Mouse (Mus musculus) retina, embryonic 14.5 days (tissue): ENCODE measurements at regions not wholly inside any gene's neighbourhood (a gene's known extent, or its start where the extent isn't known, plus 50 kb on each side); places are given as distances from the start of the nearest gene placed in this dataset.

Experiments used
- DNase-seq: peaks from one replicate; pipeline ENCODE4 v3.0.0-alpha.2; 2015; ENCODE audit warnings: low spot score

DNA sequence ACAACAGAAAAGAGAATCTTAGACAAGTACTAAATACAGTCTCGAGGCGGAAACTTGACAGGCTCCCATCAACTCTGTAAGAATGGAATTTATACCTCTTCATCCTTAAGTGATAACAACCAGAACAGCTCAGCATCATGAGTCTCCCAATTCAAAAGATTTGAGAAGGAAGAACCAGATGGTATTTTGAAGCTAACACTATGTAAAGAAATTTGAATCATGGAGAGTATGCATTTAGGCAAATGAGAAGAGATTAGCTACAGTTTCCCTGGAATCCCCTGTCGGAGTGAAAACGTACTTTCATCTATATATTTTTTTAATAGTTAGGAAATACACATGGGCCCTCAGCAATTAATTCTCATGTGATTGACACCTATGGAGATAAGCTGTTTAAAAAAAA, 140.9 kb downstream of the Nrip1 start:
- no peak for DNase-seq

DNA sequence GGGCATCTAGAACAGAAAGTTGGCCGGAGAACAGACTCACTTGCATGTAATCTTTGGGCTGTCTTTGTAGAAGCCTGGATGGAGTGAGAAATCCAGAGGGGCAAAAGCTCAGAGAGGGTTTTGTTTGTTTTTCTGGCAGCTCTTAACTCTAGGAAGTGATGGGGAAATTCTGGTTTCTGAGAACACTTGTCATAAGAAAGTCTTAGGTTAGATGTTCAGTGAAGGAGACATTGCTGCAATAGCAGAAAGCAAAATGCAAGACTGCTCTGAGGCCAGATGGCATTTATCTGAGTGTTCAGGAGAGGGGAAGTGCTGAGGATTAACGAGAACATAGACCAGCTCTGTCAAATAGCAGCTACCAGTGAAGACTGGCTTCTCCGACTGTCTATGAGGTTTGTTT, 141.5 kb downstream of the Nrip1 start:
- no peak for DNase-seq

DNA sequence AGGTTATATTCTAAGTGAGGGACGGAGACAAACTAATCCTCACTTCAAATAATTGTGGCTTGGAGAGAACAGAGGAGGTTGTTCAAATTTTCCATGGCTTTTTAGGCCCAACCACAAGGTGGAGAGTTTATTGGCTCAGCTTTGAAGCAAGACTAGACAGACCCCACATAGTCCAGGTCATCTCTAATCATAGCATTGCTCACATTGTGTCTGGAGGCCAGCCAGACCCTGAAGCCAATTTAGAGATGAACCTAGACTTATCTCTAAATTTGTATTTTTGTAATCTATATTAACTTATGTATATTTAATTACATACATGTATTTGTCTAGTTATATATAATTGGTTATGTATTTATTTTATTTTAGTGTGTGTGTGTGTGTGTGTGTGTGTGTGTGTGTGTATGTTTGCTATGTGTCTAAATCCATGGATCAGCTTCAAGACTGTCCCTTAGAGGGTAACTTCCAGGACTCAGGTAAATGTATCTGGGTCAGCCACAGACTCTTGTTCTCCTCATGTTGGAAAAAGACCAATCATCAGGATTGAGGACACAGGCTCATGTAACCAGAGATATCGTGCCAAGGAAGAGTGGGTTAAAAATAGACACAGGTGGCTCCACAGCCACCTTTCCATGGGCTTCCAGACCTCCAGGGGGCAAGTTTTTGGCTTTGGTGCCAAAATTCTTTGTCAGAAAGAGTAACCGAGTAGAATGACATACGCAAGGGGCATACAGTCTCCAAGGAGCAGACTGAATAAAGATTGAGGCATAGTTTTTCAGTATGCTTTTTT, 142.9 kb downstream of the Nrip1 start:
- DNase-seq, result no peak

DNA sequence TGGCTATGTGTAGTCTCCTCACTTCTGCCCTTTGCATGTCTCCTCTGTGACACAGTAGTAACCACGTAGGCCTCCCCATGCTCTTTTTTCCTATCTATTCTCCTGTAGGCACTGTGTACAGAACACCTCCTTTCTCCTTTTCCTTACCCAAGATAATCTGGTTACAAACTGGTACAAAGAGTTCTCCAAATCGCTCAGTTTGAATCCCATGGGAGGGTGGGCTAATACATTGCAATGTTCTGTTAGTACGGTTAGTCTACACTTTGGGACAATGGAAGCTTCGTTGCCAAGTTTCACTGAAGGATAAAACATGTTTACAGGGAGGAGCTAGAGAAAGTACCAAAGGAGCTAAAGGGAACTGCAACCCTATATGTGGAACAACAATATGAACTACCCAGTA, 145.2 kb downstream of the Nrip1 start:
- no peak for DNase-seq

DNA sequence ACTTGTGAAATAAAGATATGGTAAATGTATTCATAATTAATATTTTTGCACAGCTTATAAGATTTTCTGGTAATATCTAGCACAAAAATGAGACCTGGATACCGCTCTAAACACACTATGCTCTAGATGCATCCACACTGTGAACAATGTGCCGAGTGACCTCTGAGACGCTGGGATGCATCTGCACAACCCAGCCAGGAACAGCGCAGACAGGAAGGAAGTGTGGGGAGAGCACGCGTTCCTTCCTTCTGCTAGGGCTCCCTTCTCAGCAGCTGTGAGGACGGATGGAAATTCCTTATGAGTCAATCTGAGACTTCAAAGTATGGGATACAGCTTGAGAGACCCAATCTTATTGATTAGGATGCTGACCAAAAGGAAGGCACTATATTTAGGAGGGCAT, 147.2 kb downstream of the Nrip1 start:
- DNase-seq, result no peak

DNA sequence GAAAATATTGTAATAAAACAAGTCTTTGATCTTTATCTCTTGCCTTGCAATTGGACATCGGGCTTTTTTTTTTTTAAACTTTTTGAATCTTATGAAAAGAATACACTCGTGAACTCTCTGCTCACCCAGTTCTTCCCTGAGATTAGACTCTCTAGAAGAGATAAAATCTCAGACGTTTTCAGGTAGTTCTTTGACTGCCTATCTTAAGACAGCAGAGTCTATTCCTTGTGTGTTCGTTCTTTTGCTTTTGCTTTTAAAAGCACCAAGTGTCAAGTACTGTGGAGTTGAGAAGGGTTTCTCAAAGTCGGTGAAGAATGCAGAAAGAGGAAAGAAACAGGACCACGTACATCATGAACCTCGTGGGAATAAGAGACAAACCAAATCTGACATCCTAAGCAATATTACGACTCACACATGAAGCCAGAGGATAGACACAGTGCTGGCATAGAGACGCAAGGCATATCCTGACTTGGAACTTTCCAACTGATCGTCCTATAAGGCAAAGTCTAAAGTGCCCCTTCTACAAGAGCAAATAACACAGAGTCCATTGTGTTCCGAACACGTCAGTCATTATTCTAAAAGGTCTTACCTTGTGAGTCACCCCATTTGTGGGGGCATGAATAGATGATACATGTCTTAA, 147.9 kb downstream of the Nrip1 start:
- DNase-seq, result no peak

DNA sequence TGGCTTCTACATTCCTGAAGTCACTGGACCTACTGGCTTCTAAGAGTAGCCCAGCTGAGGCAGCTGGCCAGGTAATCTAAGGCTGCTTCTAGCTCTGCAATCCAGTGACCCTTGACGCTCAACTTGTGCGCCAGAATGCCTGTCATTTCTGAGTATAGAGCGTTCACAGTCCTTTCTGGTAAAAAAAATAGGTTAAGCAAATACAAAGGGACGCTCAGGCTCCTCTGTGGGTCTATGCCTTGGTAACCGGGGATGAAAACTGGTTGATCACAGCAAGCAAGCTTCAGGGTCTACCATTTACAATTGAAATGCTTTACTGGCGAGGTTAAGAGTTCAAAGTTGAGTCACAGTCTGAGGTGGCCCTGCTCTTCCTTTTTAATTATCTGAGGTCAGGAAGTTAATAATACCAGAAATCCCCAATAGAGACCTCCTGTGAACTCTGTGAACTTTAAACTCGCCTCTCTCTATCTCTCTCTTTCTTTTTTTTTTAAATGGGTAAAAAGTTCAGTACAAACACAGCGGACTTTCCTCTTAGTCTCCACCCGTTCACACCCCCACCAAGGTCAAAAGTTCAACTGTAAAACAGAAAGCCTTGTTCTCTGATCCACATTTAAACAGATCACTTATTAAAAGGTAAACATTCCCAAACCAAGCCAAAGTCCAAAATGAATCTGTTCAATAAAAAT, 148.6 kb downstream of the Nrip1 start:
- peak; percentile 11 for DNase-seq

DNA sequence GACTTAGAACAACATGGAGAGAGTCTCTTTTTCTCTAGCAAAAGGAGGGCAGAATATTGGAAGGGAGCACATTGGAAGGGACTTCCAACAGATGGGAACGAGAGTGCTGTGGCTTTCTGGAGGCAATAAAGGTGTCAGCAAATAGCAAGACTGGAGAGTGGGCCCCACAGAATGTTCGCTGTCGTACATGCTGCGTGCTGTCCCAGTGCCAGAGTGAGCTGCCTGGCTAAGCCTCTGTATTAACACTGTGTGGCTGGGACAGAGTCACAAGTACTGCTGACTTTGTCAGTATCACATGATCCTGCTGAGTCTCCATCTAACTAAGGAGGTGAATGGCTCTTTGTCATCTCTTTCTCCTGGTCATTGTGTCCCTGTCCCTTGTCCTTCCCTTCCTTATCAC, 149.9 kb downstream of the Nrip1 start:
- no peak for DNase-seq

DNA sequence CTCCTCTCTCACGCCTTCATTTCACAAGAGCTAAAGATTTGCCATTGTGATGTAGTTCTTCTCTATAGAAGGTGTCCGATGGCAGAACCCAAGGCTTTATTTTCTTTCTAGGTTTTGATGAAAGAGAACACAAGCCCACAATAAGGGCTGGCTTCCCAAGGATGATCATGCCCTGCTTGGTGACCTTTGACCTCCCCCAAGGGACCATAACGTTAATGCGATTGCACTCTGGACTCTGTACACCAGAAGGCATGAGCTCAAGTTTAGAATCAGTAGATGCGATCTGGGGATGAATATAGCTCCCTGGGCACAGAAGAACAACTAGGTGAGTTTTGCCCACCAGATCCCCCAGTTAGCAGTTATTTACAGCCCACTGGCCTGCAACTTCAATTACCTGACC, 150.7 kb downstream of the Nrip1 start:
- no peak for DNase-seq

DNA sequence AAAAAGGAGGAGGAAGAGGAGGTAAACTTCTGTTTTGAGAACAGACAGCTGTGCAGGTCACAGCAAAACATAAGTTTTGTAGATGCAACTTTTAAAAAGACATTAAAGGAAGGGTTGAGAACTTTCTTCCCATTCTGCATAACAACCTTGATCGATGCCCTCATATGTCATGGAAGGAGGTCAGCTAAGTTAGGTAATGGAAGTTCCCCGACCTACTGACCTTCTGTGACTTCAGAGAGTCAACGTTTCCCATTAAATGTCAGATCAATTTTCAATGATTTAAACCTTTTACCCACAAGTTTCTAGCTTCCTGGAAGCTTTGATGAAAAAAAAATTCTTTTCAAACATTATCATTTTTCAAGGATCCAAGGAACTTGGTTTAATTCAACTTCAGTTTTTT, 153.2 kb downstream of the Nrip1 start:
- DNase-seq, result no peak

DNA sequence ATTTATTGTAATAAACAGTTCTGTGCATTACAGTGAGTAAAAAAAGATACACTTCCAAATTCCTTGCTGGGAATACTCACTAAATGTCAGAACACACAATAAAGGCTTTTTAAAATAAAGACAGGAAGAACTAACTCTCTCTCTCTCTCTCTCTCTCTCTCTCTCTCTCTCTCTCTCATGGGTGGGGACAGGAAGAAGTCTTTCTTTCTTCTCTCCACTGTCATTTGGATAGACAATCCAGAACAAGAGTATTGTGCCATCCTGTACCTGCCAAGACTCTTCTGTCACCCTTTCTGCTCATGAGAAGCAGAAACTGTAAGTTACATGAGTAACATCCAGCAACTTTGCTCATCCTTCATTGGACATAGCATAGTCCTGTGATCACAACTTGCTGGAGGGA, 154.4 kb downstream of the Nrip1 start:
- no peak for DNase-seq

DNA sequence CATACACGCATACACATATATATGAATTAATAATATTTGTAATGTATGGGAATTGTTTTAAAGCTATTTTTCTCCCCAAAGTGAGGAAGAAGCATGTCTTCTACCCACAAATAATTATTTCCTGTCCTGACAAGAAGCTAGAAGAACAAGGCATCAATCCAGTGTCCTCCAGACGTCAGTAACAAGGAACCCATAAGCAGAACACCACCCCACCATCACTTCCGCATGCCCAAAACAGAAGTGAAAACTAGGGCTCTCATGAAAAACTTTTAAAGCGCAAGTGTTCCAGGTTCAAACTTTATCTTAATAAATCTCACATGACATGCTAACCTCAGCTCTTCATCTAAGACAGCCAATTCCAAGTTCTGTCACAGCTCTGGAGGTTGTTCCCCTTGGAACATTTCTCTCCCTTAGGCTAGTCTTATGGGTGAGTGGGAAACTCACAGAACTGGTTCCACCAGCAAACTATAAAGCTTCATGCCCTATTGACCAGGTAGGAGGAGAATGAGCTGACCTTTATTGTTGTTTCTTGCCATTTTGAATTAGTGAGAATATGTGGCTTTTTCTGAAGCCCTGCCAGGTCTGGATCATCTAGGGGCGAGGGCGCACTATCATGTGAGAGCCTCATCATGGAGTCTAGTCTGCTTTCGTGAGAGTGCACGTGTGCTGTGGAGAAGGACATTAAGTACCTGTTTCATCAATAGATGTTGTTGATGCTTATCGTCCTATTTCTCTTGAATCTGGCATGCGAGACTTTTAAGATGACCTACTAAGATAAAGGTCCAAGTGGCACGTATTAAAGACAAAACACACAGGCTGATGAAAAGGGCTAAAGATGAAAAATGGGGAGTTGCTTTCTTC, 155.1 kb downstream of the Nrip1 start:
- no peak for DNase-seq

DNA sequence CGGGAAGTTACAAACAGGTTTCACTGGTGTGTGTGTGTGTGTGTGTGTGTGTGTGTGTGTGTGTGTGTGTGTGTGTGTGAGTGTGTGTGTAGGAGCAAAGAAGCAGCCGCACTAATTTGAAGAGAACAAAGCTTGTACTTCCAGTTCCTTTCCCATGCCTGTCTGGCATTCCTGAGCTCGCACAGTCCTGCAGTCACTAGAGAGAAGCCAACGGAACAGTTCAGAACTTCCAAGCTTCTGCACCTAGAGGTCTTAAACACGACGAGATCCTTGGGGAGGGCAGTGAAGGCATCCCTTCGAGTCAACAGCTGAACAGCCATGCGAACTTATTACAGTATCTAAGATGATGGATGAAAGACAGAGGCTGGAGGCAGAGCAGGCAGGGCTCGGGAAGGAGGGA, 157.4 kb downstream of the Nrip1 start:
- DNase-seq, result peak; percentile 21

DNA sequence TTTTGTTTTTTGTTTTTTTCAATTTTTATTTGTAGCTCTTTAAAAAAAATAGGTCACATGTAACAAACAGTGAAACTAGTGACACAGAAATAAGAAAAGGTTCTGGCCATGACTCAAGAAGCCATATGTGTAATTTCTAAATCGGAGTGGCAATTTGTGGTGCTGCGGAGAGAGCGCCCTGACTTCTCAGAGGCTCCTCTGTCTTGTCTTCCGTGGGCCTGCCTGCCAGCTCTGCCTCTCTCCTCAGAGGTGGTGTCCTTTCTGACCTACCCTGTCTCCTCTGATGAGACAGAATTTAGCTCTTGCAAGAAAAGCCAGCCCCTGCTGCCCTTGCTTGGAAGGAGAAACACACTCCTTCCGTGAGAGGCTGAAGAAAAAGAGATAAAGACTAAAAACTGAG, 158.1 kb downstream of the Nrip1 start:
- no peak for DNase-seq

DNA sequence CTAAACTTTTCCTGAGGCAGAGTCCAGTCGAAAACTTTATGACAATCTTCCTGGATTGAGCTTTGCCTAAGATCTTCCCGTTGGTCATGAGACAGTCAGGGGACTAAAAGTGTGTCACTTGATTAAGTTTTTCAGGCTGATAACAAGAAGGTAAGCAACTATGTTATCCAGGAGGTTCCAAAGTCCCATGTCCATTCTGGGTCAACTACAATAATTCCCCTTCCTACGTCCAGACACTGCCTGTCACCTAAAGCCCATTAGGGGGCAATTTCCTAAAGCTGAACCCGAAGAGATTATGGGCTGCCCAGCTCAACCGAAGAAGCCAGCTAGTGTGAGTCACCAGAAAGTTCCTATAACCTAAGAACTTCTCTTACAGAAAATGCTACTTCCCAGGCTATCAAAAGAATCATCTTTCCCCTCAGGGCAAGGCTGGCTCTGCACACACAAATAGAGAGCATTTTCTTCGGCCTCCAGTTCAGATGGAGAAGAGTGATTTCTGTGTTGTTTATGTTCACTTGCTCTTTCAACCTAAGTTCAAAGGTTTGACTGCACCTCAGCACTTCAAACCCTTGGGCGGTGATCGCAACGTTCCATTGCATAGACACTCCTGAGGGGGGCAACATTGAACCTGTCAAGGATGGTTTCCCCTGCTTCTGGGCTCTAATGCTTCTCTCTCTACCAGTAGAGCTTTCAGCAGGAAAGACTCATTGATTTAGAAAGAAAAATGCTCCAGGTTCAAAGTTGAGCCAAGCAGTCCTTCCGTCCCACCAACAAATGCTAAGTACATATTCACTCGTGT, 171.7 kb downstream of the Nrip1 start:
- peak; percentile 50 for DNase-seq

DNA sequence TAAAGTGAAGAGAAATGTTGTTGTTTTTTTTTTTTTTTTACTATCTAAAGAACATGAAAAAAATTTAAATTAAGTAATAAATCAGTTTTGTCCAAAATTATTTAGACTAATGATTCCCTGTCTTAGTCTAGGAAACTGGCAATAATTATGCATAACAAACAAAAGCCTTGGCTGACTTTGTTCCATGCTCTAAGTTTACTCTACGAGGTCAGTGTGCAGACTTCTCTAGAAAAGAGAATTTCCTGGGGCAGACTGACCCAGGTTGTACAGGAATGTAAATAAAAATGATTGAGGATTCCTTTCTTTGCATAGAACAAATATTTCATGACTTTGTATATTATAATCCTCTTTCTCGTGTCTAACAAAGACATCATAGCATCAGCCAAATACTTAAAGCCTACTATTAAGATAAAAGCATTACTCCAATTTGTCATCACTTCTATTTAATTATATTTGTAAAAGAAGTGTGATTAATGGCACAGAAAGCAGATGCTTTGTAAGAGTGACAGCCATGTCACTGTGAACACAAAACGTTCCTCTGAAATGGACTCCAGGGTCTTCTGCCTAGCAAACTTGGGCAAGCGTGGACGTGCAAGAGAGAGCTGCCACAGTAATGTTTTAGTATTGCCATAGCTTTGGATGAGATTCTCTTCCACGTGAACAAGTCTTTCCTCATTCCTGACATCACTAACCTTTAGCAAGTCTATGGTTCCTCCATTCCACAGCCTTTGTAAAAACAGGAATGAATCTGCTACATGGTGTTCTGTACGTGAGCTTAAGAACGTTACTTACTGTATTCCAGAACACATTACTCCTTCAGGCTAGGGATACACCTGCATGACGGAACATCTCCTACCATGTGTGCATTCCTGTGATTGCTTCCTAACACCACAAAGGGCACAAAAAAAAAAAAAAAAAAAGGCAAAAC, 172.6 kb downstream of the Nrip1 start:
- no peak for DNase-seq

DNA sequence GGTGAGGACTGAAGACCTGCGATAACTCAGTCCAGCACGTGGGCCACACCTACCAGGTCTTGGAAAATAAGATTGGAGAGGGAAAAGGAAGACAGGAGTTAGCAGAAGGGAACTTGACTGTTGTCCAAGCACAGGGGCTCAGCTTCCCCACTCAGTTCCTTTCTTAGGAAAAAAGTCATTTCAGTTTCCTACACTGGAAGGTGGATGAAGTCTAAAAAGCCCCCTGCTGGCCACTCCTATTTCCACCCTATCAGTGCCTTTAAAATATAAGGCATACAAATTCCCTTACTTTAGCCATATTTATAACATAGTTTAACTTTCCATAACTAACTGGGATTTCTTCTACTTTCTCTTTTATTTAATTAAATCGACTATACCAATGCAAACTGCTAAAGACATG, 173.4 kb downstream of the Nrip1 start:
- DNase-seq, result peak; percentile 65

DNA sequence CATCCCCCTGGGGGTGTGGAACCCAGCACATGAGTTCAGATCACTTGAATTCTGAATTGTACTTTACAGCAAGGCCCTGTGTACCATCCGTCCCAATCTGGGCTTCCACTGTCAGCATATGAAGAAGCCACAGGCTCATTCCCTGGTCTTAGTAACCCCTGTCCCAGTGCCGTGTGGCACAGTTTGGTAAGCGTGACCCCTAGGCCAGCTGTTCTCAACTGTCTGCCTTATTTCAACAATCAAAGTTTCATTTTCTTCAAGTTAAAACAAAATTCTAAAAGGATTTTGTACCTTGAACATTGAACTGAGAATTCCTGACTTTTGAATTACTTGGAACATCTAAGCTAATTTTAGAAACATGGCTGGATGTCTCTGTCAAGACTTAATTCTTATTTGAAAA, 174.6 kb downstream of the Nrip1 start:
- no peak for DNase-seq

DNA sequence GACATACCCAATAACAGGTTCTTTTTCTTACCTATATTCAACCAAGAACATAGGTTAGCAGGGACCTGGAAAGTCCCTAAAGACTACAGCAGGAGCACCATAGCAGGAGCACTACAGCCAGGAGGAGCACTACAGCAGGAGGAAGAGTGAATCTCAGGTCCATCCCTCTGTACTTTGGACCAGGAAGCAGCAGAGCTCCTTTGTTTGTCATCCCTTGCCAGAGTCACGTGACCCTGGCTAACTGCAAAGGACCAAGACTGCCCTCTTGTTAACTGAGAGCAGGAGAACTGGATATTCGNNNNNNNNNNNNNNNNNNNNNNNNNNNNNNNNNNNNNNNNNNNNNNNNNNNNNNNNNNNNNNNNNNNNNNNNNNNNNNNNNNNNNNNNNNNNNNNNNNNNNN, 172.2 kb upstream of the Samsn1 start:
- no peak for DNase-seq

DNA sequence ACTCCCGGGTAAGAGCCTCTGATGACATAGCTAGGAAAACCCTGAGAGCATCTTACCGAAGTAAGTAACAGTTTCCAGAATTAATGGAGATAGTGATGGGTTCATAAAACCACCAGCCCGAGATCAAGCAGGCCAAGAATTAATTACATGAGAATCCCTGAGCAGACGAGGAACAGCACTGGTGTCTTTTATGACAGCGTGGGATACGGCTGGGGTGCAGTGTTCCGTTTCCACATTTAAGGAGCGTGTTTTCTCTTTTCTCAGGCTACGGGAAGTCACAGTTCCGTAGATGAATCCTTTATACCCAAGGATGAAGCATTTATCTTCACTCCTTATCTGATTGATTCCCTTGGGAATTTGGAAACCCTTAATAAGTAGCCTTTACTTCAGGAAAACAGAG, 169.1 kb upstream of the Samsn1 start:
- DNase-seq, result no peak

DNA sequence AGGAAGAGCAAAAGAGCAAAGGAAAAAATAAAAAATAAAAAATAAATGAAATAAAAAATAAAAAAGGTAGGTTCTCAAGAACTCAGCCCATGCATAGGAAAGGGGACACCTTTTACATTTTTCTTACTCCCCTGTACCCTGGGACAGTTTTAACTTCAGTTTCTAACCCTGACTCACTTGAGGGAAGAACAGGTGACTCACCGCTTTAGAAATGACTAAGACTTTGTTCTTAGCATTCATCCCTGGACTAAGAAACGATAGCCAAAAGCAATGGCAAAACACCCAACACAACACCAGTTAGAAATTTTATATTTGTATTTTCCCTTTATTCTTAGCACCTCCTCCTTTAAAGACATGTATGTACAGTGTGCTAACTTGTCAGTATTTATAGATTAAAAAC, 161.5 kb upstream of the Samsn1 start:
- no peak for DNase-seq
